Mouse (Mus musculus) adrenal gland, postnatal 14 days (tissue): ENCODE data around the gene Tex13c1. TPM values are rescaled to one million over a fixed set of nuclear protein-coding genes. Genes with fewer than 3 reads are reported as not detected.

Experiments used
- DNase-seq: peaks from one replicate; pipeline ENCODE4 v3.0.0; 2021; ENCODE audit warnings: mixed read lengths
- long read RNA-seq, 2 experiments: library from polyadenylated mRNA; stranded (forward); transcript quantifications; one replicate each; pipeline ENCODE4 v2.0.0; 2021
- total RNA-seq: library from RNA; stranded (reverse); gene quantifications from 2 replicates; pipeline ENCODE4 v1.2.3, GENCODE M21; 2021

Gene Tex13c1
- not detected in 2 replicates for total RNA-seq
- long read RNA-seq, experiment 1 = 0 reads
- long read RNA-seq, experiment 2 = 0 reads

DNA sequence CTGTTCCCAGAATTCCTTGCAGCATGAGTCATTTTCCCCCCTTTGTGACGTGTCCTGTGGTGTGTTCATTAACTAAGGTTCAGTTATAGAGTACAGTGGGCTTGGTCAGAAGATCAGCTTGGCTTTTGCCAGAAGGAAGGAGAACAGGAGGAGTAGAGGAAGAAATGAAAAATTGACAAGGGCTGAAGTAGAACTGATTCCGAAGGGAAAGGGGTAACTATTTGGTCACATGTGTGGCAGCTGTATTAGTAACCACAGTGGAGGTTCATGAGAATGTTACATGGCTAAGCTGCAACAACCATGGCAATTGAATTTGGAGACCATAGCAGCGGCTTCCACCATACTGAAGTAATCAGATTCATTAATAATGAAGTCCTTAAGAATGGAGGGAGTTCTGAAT lies at the start of gene Tex13c1:
Gene Tex13c1 (plus strand): TSS at position 301 of the 400 bp plus-strand sequence.
- DNase-seq = no peak

Other genes with a start within 250 kb of the Tex13c1 start
- gene Tenm1, start 162.0 kb upstream of the Tex13c1 start, total RNA-seq = 0.26 and 0.56 TPM in 2 replicates